In the genomic region with DNA sequence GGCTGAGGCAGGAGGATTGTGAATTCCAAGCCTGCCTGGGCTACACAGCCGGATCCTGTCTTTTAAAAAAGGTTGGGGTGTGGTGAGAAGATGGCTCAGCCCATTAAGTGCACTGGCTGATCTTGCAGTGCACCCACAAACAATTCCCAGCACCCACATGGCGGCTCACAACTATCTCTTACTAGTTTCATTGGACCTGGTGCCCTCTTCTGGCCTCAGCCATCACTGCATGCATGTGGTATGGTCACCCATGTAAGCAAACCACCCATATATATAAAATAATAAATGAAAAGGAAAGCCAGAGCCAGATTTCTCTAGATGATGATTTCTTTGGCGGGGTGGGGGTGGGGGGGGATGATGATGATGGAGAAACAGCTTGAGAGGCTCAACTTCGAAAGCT, we compare ENCODE assay signal across 13 mouse cellular contexts. TPM values are rescaled to one million over a fixed set of nuclear protein-coding genes. Genes with fewer than 3 reads are reported as not detected.
DNase-seq lines count a peak whose midpoint lies in the region; ATAC-seq and TF ChIP-seq lines count a peak whose summit lies in the region.
"Had no signal": no experiment of that assay in that cellular context is flagged by ENCODE, and none has a peak within 500 bp of the region (broad histone marks: within the 10 kb centered on the region; RNA-seq: fewer than 3 reads in every experiment).

No protein-coding gene starts in this region.

- no peak for ATAC-seq in midbrain, embryonic 11.5 days (ENCODE audit: low FRiP score)
- no peak for ATAC-seq in liver, postnatal 0 days
- ATAC-seq: midbrain, embryonic 15.5 days had no signal

- no peaks in the 10 kb centered on the region for H3K27me3 ChIP-seq in midbrain, embryonic 10.5 days (ENCODE audit: low read depth, poor library complexity, severe bottlenecking)
- no peaks in the 10 kb centered on the region for H3K27me3 ChIP-seq in midbrain, embryonic 11.5 days (ENCODE audit: control insufficient read depth, insufficient read depth, low read length)
- H3K27me3 ChIP-seq in liver, postnatal 0 days (ENCODE audit: insufficient read depth, low read length) = no peaks in the 10 kb centered on the region
- H3K27me3 ChIP-seq: embryonic facial prominence, embryonic 13.5 days; limb, embryonic 12.5 days; midbrain, embryonic 15.5 days had no signal

- peaks cover 7% of the 10 kb centered on the region for H3K9me3 ChIP-seq in midbrain, embryonic 10.5 days (replicated peaks)
- no peaks in the 10 kb centered on the region; the same call in 1 of the 2 replicates for H3K9me3 ChIP-seq in midbrain, embryonic 11.5 days (ENCODE audit: control insufficient read depth, low read length)
- no peaks in the 10 kb centered on the region for H3K9me3 ChIP-seq in liver, postnatal 0 days (ENCODE audit: low read length)
- H3K9me3 ChIP-seq: midbrain, embryonic 15.5 days had no signal

- TF ChIP-seq CTCF in gastrocnemius, adult 2 months (IDR thresholded peaks at IDR 0.05) = peak; percentile 37; the same call in 1 of the 2 replicates
- peak; percentile 44 for TF ChIP-seq CTCF in liver, postnatal 0 days (IDR thresholded peaks at IDR 0.05; ENCODE audit: low read depth)

- no peak for TF ChIP-seq EP300 in liver, postnatal 0 days (IDR thresholded peaks at IDR 0.05; ENCODE audit: low read depth)

- H3K4me1 ChIP-seq in midbrain, embryonic 10.5 days = peaks cover 33% of the 10 kb centered on the region
- peaks cover 15% of the 10 kb centered on the region for H3K4me1 ChIP-seq in midbrain, embryonic 11.5 days (ENCODE audit: control insufficient read depth, insufficient read depth, low read length)
- peaks cover 31% of the 10 kb centered on the region for H3K4me1 ChIP-seq in liver, postnatal 0 days (ENCODE audit: insufficient read depth)

- WGBS in midbrain, embryonic 10.5 days = 89% methylated on average over 4 of the region's 4 CpGs
- 85% methylated on average over 4 of the region's 4 CpGs for WGBS in midbrain, embryonic 11.5 days
- WGBS in liver, postnatal 0 days (ENCODE audit: insufficient replicate concordance) = 98% methylated on average over 4 of the region's 4 CpGs

- intact Hi-C loops in gastrocnemius, adult 2 months (cut with DNase I) = no loop called here

- no peak overlapping the region for H3K4me2 ChIP-seq in midbrain, embryonic 11.5 days
- H3K4me2 ChIP-seq in liver, postnatal 0 days (ENCODE audit: low read depth, low read length) = peak overlapping the region; percentile 95
- H3K4me2 ChIP-seq: limb, embryonic 12.5 days had no signal

- H3K27ac ChIP-seq in gastrocnemius, adult 2 months = no peak overlapping the region
- H3K27ac ChIP-seq in midbrain, embryonic 10.5 days (replicated peaks) = no peak overlapping the region
- H3K27ac ChIP-seq in midbrain, embryonic 11.5 days (ENCODE audit: low read depth, low read length) = no peak overlapping the region
- H3K27ac ChIP-seq in liver, postnatal 0 days (ENCODE audit: low read depth) = peak overlapping the region; percentile 87
- H3K27ac ChIP-seq: limb, embryonic 12.5 days; midbrain, embryonic 15.5 days had no signal

- peaks cover 50% of the 10 kb centered on the region for H3K36me3 ChIP-seq in midbrain, embryonic 10.5 days
- peaks cover 12% of the 10 kb centered on the region for H3K36me3 ChIP-seq in midbrain, embryonic 11.5 days (ENCODE audit: control insufficient read depth, insufficient read depth, low read length)
- H3K36me3 ChIP-seq in liver, postnatal 0 days (replicated peaks; ENCODE audit: insufficient read depth, low read length) = peaks cover 36% of the 10 kb centered on the region

- DNase-seq in gastrocnemius, adult 2 months = no peak
- no peak for DNase-seq in gastrocnemius, postnatal 4 days (ENCODE audit: low spot score in 2 of 2)
- no peak for DNase-seq in midbrain, embryonic 10.5 days (ENCODE audit: low spot score)
- DNase-seq in midbrain, embryonic 11.5 days (ENCODE audit: low spot score, missing footprints) = no peak
- DNase-seq in R1 (ENCODE audit: low read depth, low spot score) = peak; percentile 78
- DNase-seq in liver, postnatal 0 days = no peak
- no peak for DNase-seq in layer of hippocampus, adult 18-20 months (ENCODE audit: low spot score in 2 of 2)
- DNase-seq in adrenal gland, adult 2 months = no peak
- DNase-seq: gastrocnemius, postnatal 10 days; heart, postnatal 4 days had no signal

- no peak overlapping the region for H3K4me3 ChIP-seq in gastrocnemius, adult 2 months
- peak overlapping the region; percentile 12; the same call in 1 of the 2 replicates for H3K4me3 ChIP-seq in midbrain, embryonic 10.5 days
- no peak overlapping the region for H3K4me3 ChIP-seq in midbrain, embryonic 11.5 days (ENCODE audit: low read depth, low read length)
- H3K4me3 ChIP-seq in liver, postnatal 0 days (ENCODE audit: low read depth, low read length) = no peak overlapping the region
- H3K4me3 ChIP-seq: limb, embryonic 12.5 days; midbrain, embryonic 15.5 days had no signal

- H3K9ac ChIP-seq in midbrain, embryonic 11.5 days (ENCODE audit: low read length) = no peak overlapping the region
- no peak overlapping the region for H3K9ac ChIP-seq in liver, postnatal 0 days (replicated peaks)
- H3K9ac ChIP-seq: limb, embryonic 12.5 days; midbrain, embryonic 15.5 days had no signal

RNA-seq across cellular contexts. Expression of a gene that starts 1.6 kb away (rescaled TPM):
- total RNA-seq in gastrocnemius, adult 2 months (2021) = 10 to 100 TPM; 48.4 to 49.1 TPM
- 10 to 100 TPM; 44.7 to 46.6 TPM for total RNA-seq in gastrocnemius, postnatal 4 days (2021)
- polyA plus RNA-seq in midbrain, embryonic 10.5 days (2016; fragmentation: Nextera tagmentation; extraction: Ambion mirVana) = 20.3 and 20.5 TPM in 2 replicates
- 2.8 and 3.0 TPM in 2 replicates for polyA plus RNA-seq in midbrain, embryonic 11.5 days (2014; fragmentation: Nextera tagmentation; extraction: Ambion mirVana)
- 8.1 and 8.3 TPM in 2 replicates for polyA plus RNA-seq in liver, postnatal 0 days (2015; fragmentation: Nextera tagmentation; extraction: Ambion mirVana)
- total RNA-seq in layer of hippocampus, adult 18-20 months (2021) = 100 to 1,000 TPM; 122 to 129 TPM
- total RNA-seq in adrenal gland, adult 2 months (2021) = 10 to 100 TPM; 68.3 to 70.8 TPM
- 159 and 163 TPM in 2 replicates for polyA plus RNA-seq in adrenal gland, adult 2 months (2012; rRNA removed)

RNA-seq across cellular contexts. Expression of a gene that starts 12.6 kb away (rescaled TPM):
- total RNA-seq in gastrocnemius, adult 2 months (2021) = under 1 TPM; 0.45 to 0.51 TPM
- total RNA-seq in gastrocnemius, postnatal 4 days (2021) = under 1 TPM in 1 of 2 experiments, not detected in 1; 0.17 TPM
- 0.10 and 0.22 TPM in 2 replicates for polyA plus RNA-seq in midbrain, embryonic 10.5 days (2016; fragmentation: Nextera tagmentation; extraction: Ambion mirVana)
- polyA plus RNA-seq in midbrain, embryonic 11.5 days (2014; fragmentation: Nextera tagmentation; extraction: Ambion mirVana) = 0.10 and 0.20 TPM in 2 replicates
- 0.89 and 1.2 TPM in 2 replicates for polyA plus RNA-seq in liver, postnatal 0 days (2015; fragmentation: Nextera tagmentation; extraction: Ambion mirVana)
- total RNA-seq in layer of hippocampus, adult 18-20 months (2021) = under 1 TPM; 0.74 to 0.89 TPM
- total RNA-seq in adrenal gland, adult 2 months (2021) = under 1 TPM; 0.69 to 0.98 TPM
- polyA plus RNA-seq in adrenal gland, adult 2 months (2012; rRNA removed) = 3.1 and 3.4 TPM in 2 replicates

RNA-seq across cellular contexts. Expression of a gene that starts 12.9 kb away (rescaled TPM):
- total RNA-seq in gastrocnemius, adult 2 months (2021) = 10 to 100 TPM; 73.4 to 74.2 TPM
- total RNA-seq in gastrocnemius, postnatal 4 days (2021) = 10 to 100 TPM; 52.3 to 56.4 TPM
- 177 TPM in 2 replicates for polyA plus RNA-seq in midbrain, embryonic 10.5 days (2016; fragmentation: Nextera tagmentation; extraction: Ambion mirVana)
- 152 and 161 TPM in 2 replicates for polyA plus RNA-seq in midbrain, embryonic 11.5 days (2014; fragmentation: Nextera tagmentation; extraction: Ambion mirVana)
- polyA plus RNA-seq in liver, postnatal 0 days (2015; fragmentation: Nextera tagmentation; extraction: Ambion mirVana) = 61.7 and 66.9 TPM in 2 replicates
- total RNA-seq in layer of hippocampus, adult 18-20 months (2021) = 10 to 100 TPM; 44.4 to 45.6 TPM
- total RNA-seq in adrenal gland, adult 2 months (2021) = 10 to 100 TPM; 83.8 to 84.2 TPM
- 177 and 183 TPM in 2 replicates for polyA plus RNA-seq in adrenal gland, adult 2 months (2012; rRNA removed)

RNA-seq across cellular contexts. Expression of a gene that starts 39.8 kb away (rescaled TPM):
- total RNA-seq in gastrocnemius, adult 2 months (2021) = 10 to 100 TPM; 13.7 to 15.1 TPM
- 10 to 100 TPM; 29.9 to 32.8 TPM for total RNA-seq in gastrocnemius, postnatal 4 days (2021)
- polyA plus RNA-seq in midbrain, embryonic 10.5 days (2016; fragmentation: Nextera tagmentation; extraction: Ambion mirVana) = 51.8 and 61.1 TPM in 2 replicates
- polyA plus RNA-seq in midbrain, embryonic 11.5 days (2014; fragmentation: Nextera tagmentation; extraction: Ambion mirVana) = 44.6 and 46.1 TPM in 2 replicates
- polyA plus RNA-seq in liver, postnatal 0 days (2015; fragmentation: Nextera tagmentation; extraction: Ambion mirVana) = 7.6 and 8.1 TPM in 2 replicates
- total RNA-seq in layer of hippocampus, adult 18-20 months (2021) = 10 to 100 TPM; 79.5 to 81.8 TPM
- 10 to 100 TPM; 34.4 to 37.3 TPM for total RNA-seq in adrenal gland, adult 2 months (2021)
- 280 and 380 TPM in 2 replicates for polyA plus RNA-seq in adrenal gland, adult 2 months (2012; rRNA removed)

RNA-seq across cellular contexts. Expression of a gene that starts 46.8 kb away (rescaled TPM):
- total RNA-seq in gastrocnemius, adult 2 months (2021) = not detected
- under 1 TPM; 0.10 to 0.12 TPM for total RNA-seq in gastrocnemius, postnatal 4 days (2021)
- polyA plus RNA-seq in midbrain, embryonic 10.5 days (2016; fragmentation: Nextera tagmentation; extraction: Ambion mirVana) = 0.06 TPM in 2 replicates
- polyA plus RNA-seq in midbrain, embryonic 11.5 days (2014; fragmentation: Nextera tagmentation; extraction: Ambion mirVana) = not detected in 2 replicates
- not detected in 2 replicates for polyA plus RNA-seq in liver, postnatal 0 days (2015; fragmentation: Nextera tagmentation; extraction: Ambion mirVana)
- total RNA-seq in layer of hippocampus, adult 18-20 months (2021) = under 1 TPM; 0.56 to 0.57 TPM
- under 1 TPM in 1 of 2 experiments, not detected in 1; 0.14 TPM for total RNA-seq in adrenal gland, adult 2 months (2021)
- 0.38 and 0.64 TPM in 2 replicates for polyA plus RNA-seq in adrenal gland, adult 2 months (2012; rRNA removed)
- total RNA-seq: gastrocnemius, postnatal 10 days; heart, postnatal 4 days had no signal
